Mouse (Mus musculus) cortical plate, adult 2 months (tissue): Measurements from ENCODE around the gene Gm4869. TPM values are rescaled to one million over a fixed set of nuclear protein-coding genes. Genes with fewer than 3 reads are reported as not detected.

Experiments used
- H3K27ac ChIP-seq: fragments of 200-500 bp; 2 replicates; pipeline ENCODE4 v1.5.1; 2012; ENCODE audit warnings: low read length, control low read depth, inconsistent platforms; ENCODE audit not compliant: insufficient read depth
- H3K4me1 ChIP-seq: fragments of 200-500 bp; 2 replicates; pipeline ENCODE4 v1.6.1; 2011; ENCODE audit warnings: low read length; ENCODE audit not compliant: control insufficient read depth, insufficient read depth
- H3K4me3 ChIP-seq: fragments of 200-500 bp; 2 replicates; pipeline ENCODE4 v1.5.1; 2011; ENCODE audit warnings: mild to moderate bottlenecking, low read length, control low read depth; ENCODE audit not compliant: insufficient read depth
- CTCF ChIP-seq: fragments of 200-500 bp; IDR thresholded peaks from 2 replicates; pipeline ENCODE4 v1.5.1; 2011; ENCODE audit warnings: mild to moderate bottlenecking, control low read depth, low read length; ENCODE audit not compliant: insufficient read depth; ENCODE audit errors: extremely low read depth
- POLR2A ChIP-seq: fragments of 200-500 bp; IDR thresholded peaks from 2 replicates; pipeline ENCODE4 v1.6.1; 2011; ENCODE audit warnings: mild to moderate bottlenecking, low read length, control low read depth; ENCODE audit not compliant: insufficient read depth; ENCODE audit errors: extremely low read depth
- polyA plus RNA-seq: library from polyadenylated mRNA; depleted of rRNA; stranded (reverse); fragments of >200 nt; gene quantifications from 2 replicates; pipeline ENCODE4 v1.2.3, GENCODE M21; 2012

Gene Gm4869
- polyA plus RNA-seq, 1 experiment: 0.04 TPM

- TF ChIP-seq POLR2A (0 out of 2 replicates have a peak, but pooled peaks have one; percentile 27), CTCF (no peak)
- Histone ChIP-seq H3K4me1 (peaks cover 2% of the 10 kb centered on the region; the same call in 1 of the 2 replicates), H3K27ac (peak overlapping the region; percentile 13), H3K4me3 (peak overlapping the region; percentile 69)
Observed at GRCm38 (mm10) chr5:140506096-140506794, 60.8 kb downstream of the Gm4869 start.

- Histone ChIP-seq H3K27ac (no peak overlapping the region), H3K4me3 (no peak overlapping the region), H3K4me1 (peaks cover 2% of the 10 kb centered on the region; the same call in 1 of the 2 replicates)
- TF ChIP-seq CTCF (no peak), POLR2A (no peak)
Observed at GRCm38 (mm10) chr5:140507466-140508208, 62.2 kb downstream of the Gm4869 start.

GRCm38 (mm10) chr5:140508686-140509085 lies 63.2 kb downstream of the Gm4869 start:
- TF ChIP-seq CTCF (no peak), POLR2A (no peak)
- H3K27ac ChIP-seq: no peak overlapping the region
- H3K4me1 ChIP-seq: peaks cover 2% of the 10 kb centered on the region; the same call in 1 of the 2 replicates
- no peak overlapping the region for H3K4me3 ChIP-seq

- Histone ChIP-seq H3K4me1 (peaks cover 2% of the 10 kb centered on the region; the same call in 1 of the 2 replicates), H3K27ac (no peak overlapping the region), H3K4me3 (no peak overlapping the region)
- TF ChIP-seq POLR2A (no peak), CTCF (no peak)
Observed at GRCm38 (mm10) chr5:140509204-140509603, 63.8 kb downstream of the Gm4869 start.

GRCm38 (mm10) chr5:140510012-140511000 lies 64.9 kb downstream of the Gm4869 start:
- H3K4me1 ChIP-seq: peaks cover 2% of the 10 kb centered on the region; the same call in 1 of the 2 replicates
- H3K27ac ChIP-seq: no peak overlapping the region
- TF ChIP-seq CTCF: no peak
- TF ChIP-seq POLR2A: no peak
- H3K4me3 ChIP-seq: no peak overlapping the region

GRCm38 (mm10) chr5:140513921-140514320 lies 68.5 kb downstream of the Gm4869 start:
- H3K4me3 ChIP-seq: no peak overlapping the region
- no peaks in the 10 kb centered on the region for H3K4me1 ChIP-seq
- TF ChIP-seq POLR2A (no peak), CTCF (no peak)
- no peak overlapping the region for H3K27ac ChIP-seq

GRCm38 (mm10) chr5:140514799-140515486 lies 69.5 kb downstream of the Gm4869 start:
- Histone ChIP-seq H3K4me1 (no peaks in the 10 kb centered on the region), H3K27ac (no peak overlapping the region), H3K4me3 (no peak overlapping the region)
- no peak for TF ChIP-seq POLR2A
- TF ChIP-seq CTCF: no peak

- TF ChIP-seq CTCF (no peak), POLR2A (no peak)
- Histone ChIP-seq H3K4me1 (no peaks in the 10 kb centered on the region), H3K4me3 (no peak overlapping the region), H3K27ac (no peak overlapping the region)
Observed at GRCm38 (mm10) chr5:140517159-140517920, 71.9 kb downstream of the Gm4869 start.

- Histone ChIP-seq H3K27ac (no peak overlapping the region), H3K4me1 (no peaks in the 10 kb centered on the region), H3K4me3 (no peak overlapping the region)
- TF ChIP-seq CTCF (no peak), POLR2A (no peak)
Observed at GRCm38 (mm10) chr5:140517921-140518230, 72.4 kb downstream of the Gm4869 start.
